Mouse (Mus musculus): ENCODE data around the gene Mbl1.

Gene Mbl1

GRCm38 (mm10) chr14:41198037-41198730, 46.9 kb downstream of the Mbl1 start:
- no peak for DNase-seq
